Mouse (Mus musculus): ENCODE data around the gene Fez2.

The Fez2 gene

DNA sequence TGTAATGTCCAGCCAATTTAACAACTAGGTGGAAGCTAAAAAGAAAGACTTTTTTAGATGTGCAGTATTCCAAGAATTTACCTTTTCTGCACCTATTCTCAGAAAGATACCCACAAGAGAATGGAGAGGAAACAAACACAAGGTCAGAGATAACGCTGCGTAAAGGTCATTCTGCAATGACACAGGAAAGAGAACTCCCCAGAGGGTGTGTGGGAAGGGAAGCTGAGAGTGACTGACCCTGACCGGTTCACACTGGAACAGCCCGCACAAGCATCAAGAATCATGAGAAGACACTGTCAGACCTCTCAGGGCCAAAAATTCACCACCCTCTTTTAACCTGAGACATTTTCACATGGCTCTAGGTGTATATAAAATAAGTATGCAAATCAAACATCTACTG is 10.4 kb downstream of the Fez2 start:
- DNase-seq = no peak

DNA sequence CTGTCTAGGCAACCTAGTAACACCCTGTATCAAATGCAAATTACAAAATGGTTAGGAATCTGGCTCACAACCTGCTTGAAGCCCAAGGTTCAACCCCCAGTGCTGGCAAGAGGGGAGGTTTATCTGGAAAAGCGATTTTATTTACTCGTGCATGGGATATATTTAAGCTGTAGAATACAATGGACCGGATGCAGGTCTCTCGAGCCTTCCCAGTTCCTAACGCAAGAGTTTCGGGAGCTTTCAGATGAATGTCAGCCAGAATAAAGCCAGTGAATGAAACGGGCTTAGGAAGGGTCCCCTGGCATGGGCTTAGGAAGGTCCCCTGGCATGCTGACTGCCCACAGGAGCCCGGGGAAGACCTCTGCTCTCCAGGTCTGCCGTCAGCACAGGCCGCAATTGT is 11.1 kb downstream of the Fez2 start:
- DNase-seq = no peak

DNA sequence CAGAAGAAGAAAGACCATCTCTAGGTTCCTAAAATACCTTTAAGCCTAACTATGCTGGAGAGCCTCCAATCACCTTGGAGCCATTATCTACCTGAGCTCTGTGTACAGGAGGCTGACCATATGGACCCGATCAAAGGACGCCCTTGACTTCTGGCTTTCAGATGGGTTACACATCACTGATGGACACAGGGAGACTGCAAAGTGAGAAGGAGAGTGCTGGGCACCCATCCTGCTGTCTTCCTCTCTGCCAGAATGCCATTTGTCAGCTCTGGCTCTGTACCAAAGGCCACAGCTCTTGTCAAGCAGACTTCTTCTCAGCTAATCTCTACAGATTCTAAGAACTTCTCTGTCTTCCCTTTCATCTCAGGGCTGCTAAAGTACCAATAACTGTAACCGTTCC is 12.6 kb downstream of the Fez2 start:
- DNase-seq = no peak

DNA sequence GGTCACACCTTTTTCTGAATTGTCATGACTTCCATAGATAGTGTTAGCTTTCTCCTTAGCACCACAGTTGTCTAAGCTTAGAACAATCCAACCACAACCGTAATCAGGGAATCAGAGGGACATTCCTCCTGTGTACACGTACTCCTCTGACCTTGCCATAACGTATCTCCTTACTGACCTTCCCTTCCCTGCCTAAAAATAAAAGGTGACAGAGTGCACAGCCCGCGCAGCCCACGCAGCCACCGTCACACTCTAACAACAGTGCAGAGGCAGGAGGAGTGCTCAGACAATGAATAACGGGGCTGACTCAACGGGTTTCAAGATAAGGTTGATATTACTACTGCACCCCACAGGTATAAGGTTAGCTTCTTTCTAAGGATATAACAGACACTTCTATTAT is 14.1 kb downstream of the Fez2 start:
- no peak for DNase-seq

DNA sequence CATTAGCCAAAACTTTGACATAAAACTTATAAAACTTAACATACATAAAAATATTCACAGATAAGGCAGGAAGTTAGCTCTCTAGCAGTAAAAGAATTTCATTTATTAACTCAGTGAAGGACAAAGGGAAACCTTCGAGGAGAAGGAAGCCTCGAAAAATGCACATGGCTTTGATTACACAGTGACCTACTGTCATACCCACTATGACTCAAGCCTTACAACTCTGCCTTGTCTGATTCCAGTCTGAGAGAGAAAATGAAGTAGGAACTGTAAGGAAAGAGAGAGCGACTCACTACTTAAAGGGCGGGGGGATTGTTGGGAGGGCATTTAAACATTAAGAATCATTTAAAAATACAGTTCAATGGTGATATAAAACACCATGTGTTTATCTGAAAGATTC is 14.7 kb downstream of the Fez2 start:
- DNase-seq = no peak

DNA sequence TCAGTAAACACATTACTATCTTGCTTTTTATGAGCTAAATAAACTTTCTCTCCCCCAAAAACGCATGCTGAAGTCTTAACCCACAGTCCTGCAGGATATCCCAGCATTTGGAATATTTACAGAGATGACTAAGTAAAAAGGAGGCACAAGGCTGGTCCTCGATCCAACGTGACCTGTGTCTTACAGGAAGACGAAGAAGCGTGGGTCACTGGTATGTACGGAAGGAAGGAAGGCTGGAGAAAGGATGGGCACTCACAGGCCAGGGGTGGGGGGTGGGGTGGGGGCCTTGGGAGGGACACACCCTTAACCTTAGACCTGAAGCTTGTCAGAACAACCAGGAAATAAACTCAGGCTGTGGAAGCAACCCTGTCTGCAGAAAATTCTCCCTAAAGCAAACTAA is 15.8 kb downstream of the Fez2 start:
- no peak for DNase-seq

DNA sequence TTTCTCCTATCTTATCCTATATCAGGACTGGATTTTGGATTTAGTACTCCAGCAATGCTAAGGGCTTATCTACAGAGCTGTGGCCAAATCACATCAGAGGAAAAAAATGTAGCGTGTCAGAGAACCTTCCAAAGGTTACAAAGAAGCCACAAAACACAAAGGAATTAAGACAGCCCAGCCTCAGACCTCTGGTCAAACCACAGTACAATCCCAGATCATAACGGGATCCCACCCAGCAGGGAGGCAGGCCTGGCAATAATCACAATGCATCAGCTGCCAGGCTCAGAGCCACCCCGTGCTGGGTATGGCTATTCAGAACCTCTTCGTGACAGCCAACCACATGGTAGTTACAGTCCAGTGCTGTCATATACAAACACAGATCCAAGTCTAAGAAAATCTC is 16.2 kb downstream of the Fez2 start:
- DNase-seq = no peak

DNA sequence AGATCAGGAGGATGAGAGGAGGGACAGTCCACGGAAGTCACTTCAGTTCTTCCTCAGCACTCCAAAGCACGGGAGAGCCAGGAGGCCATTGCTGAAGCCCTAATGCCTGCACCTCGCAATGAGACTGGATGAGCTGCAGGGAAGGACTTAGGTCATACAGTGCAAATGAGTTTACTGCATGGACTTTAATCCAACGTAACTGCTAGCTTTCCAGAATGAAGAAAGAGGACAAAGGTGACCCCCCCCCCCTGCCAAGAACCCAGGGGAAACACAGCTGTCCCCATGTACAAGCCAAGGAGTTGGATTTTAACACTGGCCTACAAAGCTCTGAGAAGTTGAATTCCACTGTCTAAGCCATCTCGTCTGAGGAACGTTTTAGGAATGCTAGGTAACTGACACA is 16.6 kb downstream of the Fez2 start:
- DNase-seq = no peak

DNA sequence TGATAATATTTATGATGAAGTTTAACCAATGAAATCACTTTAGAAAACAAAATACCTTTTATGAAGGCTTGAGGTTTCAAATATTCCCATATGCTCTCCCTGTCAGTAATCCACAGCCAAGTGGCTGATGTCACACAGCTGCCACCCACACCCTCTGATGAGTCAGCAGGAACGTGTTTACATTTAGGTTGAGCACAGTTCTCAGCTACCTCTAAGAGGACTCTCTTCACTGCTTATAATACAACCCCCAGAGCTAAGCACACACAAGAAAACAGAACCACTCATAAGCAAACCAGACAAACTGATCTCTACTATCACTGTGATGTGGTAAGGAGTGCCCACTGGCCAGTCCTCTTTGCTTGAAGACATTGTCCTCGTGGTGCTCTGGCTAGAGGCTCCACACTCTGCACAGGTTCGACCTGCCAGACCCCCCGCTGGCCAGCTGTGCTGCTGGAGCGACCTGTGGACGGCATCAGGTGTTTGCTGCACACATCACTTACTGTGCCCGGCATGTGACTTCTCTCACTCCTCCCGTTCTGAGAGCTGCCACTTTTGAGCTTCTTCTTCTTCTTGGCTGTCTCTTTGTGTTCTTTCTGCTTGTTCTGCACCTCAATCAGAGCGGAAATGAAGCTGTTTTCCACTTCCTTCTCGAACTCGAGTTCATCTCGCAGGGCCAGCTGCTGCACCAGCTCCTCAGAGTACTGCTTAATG is 17.7 kb downstream of the Fez2 start:
- peak; percentile 9 to 10 for DNase-seq

DNA sequence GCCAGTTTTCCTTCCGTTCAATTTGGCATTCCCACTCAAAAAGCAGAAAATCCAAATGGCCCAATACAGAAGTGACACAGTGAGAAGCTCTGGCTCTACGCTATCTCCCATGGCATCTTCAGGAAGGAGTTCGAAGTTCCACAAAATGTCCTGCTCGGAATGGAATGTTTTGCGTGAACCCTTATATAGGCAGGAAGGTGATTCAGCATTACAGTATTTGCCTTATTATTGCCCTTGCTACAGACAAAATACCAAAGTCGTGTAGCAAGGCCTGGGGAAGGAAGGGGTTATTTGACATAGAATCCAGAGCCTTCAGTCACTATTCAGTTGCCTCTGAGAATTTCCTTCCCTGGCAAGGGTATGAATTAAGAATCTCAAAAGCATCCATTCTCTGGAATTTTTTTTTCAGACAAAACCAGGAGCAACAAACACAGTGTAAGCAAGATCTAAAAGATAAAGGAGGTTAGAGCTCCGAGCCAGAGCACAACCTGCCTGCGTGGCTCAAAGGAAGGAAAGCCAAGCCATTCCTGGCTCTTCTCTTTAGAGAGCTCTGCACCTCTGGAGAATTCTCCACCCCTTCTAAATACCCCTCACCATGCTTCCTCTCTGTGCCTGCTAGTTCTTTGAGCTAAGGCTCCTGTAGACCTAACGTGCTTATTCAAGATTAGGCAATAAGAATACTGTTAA is 25.4 kb downstream of the Fez2 start:
- no peak for DNase-seq

DNA sequence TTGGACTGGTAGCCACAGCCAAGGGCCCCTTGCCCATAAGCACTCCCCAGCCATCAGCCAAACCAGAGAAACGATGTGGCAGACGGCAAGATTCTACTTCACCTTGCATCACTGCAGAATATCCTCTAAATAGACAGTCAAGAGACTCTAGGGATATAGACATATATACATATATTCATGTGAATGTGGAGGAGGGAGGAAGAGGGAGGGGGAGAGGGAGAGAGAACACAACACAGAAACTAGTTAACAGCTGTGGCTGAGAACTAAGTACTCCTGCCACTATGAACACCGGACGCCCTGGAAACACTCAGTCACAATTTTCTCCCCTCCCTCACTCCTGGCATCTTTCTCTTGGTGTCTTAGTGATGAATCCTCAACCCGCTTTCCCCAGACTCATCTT is 28.4 kb downstream of the Fez2 start:
- no peak for DNase-seq

DNA sequence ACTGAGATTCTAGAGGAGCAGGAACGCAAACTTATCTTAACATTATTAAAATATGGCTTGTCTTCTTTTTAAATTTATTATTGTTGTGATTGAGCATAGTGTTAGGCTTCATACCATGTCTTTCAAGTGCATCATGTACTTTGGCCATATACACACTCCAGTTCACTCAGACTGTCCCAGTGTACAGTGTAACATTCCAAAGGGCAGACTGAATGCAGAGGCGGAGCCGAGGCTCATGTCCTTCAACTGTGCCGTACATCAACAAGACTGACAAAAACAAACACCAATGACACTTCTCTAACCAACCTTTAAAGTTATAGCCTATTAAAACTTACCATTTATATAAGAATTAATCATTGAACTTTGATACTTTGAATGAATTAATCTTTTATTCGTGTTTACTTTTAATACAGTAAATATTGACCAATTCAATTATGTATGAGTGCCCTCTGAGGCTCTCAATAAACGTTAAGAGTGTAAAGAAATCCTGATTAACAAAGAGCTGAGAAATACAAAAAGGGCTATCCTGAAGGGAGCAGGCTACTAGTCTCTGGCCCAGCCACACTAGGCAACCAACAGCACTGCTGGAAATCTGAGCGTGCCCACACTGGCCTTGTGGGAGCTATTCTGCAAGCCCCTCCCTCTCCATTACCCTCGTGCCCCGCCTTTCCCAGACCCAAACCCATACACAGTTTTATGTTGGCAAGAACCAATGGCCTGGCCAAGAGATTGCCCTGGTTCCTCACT is 29.7 kb downstream of the Fez2 start:
- DNase-seq = no peak

DNA sequence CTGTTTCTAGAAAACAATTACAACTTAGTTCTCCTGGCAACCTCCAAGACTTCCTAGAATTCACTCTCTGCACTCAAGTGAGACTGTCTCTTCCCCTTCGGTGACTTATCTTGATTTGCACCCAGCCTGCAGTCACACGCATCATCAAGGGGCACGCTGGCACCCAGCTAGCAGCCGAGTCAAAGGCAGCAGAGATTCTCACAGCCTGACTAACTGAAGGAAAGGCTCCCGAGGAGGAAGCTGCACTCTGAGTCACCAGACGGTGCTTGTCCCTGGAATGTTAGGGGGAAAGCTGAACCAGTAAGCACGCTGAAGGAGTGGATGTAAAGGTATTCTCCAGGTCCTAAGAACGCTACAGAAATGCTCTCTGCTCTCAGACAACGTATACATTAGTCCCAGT is 30.3 kb downstream of the Fez2 start:
- no peak for DNase-seq

DNA sequence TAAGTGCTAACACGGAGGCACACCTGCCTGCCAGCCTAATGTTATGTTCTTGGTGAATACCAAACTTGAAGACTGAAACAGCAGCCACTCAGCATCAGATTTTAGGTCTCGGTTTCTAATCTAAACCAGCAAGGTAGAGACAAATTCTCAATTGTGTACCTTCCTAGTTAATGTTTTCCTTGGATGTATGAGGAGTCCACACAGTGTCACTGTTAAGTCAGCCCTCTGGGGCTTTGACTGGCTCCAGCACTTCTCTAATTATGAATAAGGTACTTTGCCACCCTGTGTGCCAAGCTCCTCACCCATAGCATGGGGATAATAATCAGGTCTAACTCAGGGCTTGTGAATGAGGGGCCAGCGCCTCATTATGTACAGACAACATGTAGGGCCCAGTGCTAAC is 35.6 kb downstream of the Fez2 start:
- no peak for DNase-seq

DNA sequence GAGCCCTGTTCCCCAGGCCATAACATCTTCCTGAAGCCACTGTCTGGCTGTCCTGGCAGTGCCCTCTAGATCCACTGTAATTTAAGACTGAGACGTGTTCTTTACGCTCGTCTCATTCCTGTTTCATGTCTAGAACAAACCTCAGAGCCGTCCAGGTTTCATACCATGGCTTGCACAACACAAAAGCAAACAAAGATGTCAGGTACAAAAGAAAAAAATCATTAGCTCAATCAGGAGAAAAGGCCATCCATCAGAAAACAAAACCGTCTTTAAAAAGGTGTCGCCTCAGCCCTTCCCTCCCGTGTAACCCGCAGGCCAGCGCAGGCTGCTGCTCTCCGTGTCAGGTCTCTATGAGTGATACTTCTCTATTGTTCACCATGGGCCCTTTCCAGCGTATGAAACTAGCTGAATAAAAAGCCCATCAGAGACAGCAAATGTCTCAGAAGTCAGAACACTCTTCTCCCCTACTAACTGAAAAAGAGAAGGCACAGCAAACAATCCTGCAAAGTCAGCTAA is 38.2 kb downstream of the Fez2 start:
- no peak for DNase-seq

DNA sequence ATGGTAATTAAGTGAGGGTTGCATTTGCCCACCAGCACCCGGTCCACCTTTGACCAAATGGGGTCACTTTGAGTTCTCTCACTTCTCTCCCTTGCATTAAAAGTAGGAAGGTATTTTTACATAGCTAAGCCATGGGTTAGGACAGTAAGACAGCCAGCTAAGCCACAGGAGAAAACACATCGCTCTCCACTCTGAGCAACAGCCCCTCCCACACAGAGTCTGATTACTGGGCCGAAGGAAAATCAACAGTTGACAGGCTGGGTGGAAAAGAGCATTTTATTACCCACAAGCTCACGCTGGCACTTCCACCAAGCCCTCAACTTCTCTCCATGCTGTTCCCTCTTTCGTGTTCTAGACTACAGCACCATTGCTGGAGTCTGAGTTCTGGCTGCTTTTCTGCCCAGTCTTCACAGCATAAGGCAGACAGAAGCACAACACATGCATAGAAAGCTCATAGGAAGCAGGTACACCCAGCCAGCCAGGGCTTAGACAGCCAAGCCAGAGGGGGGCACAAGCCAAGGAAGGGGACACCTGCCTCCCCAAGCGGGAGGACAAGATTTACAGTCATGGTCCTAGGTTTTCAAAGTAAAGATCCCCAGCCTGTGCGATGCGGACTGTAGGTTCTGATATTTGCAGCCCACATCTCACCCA is 38.7 kb downstream of the Fez2 start:
- no peak for DNase-seq

DNA sequence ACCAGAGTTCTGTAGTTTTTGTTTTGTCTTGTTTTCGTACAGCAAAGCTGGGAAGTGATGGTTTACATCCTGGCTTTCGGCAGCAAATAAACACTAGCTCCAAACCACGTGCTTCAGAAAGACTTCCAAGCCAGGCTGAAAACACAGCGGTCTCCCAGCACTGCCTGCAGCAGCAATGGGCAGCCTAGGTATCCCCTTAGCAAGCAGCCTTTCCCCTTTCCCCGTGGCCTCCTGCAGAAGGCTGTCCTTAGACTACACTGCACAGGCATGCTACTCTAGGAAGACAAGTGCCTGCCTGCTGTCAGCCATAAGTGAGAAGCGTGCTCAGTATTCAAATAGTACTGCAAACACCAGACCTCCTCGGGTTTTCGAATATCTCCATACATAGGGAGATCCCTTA is 41.4 kb downstream of the Fez2 start:
- DNase-seq = no peak

DNA sequence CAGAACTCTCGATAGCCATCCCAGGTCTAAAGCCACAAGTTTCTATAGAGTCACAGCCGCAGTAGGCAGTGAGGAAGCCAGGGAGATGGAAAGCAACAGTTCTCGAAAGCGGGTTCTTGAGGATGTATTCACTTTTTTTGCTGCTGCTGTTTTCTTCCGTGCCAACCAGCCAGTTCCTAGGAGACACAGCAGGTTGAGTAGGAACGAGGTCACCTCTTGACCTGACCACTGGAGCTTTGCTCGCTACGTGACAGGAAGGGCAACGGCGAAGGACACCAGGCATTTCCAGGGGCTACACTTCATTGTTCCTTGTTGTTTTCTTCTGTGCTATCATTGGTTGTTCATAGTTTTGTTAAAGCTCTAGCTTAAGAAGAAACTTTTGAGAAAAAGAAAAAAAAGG is 43.2 kb downstream of the Fez2 start:
- no peak for DNase-seq

DNA sequence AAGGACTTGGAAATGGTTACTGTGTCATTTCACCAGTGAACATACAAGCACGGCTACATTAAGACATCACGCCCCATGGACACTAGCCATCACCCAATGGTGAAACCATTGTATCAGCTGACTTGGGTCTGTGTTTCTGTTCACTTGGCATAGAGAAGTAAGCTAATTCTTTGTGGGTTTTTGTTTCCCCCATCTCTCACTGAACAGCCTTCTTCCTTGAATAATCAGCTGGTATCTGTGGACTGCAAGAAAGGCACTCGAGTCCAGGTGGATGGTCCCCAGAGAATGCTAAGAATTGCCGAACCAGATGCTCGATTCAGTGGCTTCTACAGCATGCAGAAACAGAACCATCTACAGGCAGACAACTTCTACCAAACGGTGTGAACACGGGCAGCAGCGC is 44.1 kb downstream of the Fez2 start:
- no peak for DNase-seq

DNA sequence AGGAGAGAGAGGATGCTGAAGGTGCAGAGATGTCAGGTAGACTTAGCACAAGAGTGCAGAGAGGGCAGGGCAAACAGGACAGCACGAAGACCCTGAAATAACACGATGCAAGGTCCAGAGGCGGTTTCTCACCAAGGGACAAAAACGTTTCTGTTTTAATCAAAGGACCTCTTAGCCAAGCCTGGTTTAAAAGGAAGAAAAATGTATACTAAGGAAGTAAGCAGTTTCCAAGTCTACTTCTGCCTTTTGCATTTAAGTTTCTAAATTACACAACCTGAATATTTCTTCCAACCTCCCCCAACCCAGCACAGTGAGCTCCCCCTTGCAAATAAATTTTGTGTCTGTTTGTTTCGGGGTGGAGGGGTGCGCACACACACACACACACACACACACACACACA is 44.8 kb downstream of the Fez2 start:
- DNase-seq = no peak

DNA sequence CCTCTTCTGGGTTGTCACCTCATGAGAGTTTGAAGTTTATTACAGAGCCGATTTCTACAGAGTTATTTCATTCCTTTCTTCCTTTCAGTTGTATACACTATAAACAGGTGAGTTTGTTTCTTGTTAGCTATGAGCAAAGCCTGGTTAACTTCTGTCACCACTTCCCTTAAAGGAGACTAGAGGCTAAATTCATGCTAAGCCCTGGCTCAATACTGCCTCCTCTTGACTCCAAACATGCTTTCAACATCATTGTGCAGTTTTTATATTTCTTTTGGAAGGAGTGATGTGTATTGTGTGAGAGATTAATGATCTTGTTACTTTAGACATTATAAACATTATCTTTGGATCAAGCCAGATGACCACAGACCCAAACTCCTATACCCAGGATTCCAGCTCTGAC is 47.5 kb downstream of the Fez2 start:
- DNase-seq = peak; percentile 27 to 36

DNA sequence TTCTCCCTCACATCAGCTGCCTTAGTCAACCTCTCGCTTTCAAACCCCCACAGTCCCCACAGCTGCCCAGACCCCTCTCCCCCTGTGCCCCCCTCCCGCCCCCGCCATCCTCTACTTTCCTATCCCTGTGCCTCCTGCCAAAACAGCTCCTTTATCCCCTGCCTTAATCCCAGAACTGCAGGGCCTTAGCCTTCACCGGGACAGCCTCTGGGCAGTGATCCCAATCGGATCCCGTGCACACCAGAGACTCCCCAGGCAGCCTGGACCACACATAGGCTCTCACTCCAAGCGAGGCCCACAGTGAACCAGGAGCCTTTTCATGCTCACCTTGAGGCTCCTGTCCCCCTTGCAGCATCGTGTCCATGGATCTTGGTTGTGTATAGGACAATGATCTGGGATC is 49.5 kb downstream of the Fez2 start:
- no peak for DNase-seq

DNA sequence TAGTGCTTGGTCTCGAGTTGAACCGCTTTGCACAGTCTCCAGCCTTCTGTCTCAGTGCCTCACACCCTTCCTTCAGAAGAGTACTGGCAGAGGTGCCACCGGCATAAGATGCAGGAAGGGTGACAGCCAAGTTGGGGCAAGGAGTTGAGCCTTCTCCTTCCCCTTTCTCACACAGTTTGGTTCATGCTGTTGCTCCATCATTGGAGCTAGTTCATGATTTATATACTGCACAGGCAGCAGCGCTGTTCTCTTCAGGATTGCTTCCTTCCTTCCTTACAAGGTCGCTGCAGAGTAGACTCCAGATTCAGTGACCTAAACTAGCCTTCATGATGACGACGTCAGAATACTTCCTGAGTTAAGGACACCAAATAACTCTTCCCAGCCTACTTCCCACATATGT is 51.9 kb downstream of the Fez2 start:
- DNase-seq = no peak
